Mouse (Mus musculus): ENCODE data around the gene Adcyap1r1.
A peak's percentile ranks its signal among the peaks of the same experiment; 100 is the strongest.

The Adcyap1r1 gene

GRCm38 (mm10) chr6:55448976-55449678 lies 2.7 kb upstream of the Adcyap1r1 start:
- DNase-seq (ENCODE audit: low spot score): no peak

DNA sequence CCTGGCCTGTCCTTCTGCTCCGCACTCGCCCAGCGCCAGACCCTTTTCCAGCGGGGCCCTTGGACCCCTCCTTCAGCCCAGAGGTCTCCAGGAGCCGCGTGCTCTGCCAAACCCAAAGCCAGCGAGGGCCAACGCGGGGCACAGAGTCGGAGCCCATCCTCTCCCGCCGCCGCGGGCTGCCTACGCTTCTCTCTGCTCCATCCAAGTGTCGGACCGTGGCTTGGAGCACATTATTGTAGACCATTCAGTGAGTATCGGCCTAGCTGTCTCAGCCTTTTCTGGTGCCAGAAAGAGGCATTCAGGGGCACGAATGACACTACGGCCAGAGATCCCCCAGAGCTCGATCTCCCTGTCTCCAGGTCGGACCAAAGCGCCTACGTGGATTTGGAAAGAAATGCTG lies 603 bp downstream of the Adcyap1r1 start:
- DNase-seq (ENCODE audit: low spot score): no peak

DNA sequence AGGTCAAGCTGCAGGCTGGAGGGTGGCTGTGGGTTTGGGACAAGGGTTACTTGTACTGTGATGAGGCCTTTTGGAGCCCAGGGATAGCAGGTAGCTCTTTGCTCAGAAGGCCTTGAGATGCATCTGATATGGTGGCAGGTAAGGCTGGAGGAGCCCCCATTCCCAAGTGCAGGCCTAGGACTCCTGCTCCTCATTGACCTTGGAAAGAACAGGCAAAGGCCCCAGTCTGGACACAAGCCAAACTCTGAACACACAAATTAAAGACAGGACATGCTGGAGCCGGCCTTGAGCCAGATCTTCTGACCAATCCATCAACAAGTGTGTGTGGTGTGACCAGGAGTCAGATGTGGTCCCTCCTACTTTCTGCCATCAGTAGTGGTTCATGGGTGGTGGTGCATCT lies 1.8 kb downstream of the Adcyap1r1 start:
- DNase-seq (ENCODE audit: low spot score): no peak

GRCm38 (mm10) chr6:55455641-55456040 lies 3.9 kb downstream of the Adcyap1r1 start:
- DNase-seq (ENCODE audit: low spot score): no peak

DNA sequence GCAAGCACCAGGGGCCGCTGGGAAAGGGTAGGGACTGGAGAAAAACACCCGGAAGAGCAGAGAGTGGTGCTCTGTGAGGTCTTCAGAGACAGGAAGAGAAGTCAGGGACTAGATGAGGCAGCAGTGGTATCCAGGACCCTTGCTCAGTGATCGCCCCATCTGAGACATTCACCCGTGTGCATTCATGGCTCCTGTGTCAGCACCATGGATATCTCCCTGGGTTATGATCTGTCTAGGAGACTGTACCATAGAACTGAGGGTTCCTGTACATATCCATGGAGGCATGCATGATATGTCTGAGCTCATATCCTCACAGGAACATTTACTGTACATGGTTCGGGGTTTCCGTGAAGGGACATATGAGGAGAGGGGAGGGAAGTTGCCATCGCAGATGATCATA lies 5.9 kb downstream of the Adcyap1r1 start:
- DNase-seq (ENCODE audit: low spot score): no peak

DNA sequence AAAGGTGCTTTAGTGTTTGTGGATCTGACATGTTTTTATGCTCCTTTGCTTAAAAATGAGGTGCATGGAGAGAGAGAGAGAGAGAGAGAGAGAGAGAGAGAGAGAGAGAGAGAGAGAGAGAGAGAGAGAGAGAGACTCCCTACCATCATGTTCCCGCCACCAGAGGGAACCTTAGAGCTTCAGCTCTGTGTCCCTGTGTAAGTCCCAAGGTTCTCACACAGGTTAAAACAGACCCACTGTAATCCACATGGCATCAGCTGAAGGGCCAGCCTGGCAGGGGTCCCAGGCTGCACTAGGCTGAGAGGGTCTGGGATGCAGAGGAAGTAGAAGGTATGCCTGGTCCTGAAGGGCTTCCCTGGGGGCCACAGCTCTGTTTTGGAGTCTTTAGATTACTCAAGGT lies 6.4 kb downstream of the Adcyap1r1 start:
- no peak for DNase-seq (ENCODE audit: low spot score)

DNA sequence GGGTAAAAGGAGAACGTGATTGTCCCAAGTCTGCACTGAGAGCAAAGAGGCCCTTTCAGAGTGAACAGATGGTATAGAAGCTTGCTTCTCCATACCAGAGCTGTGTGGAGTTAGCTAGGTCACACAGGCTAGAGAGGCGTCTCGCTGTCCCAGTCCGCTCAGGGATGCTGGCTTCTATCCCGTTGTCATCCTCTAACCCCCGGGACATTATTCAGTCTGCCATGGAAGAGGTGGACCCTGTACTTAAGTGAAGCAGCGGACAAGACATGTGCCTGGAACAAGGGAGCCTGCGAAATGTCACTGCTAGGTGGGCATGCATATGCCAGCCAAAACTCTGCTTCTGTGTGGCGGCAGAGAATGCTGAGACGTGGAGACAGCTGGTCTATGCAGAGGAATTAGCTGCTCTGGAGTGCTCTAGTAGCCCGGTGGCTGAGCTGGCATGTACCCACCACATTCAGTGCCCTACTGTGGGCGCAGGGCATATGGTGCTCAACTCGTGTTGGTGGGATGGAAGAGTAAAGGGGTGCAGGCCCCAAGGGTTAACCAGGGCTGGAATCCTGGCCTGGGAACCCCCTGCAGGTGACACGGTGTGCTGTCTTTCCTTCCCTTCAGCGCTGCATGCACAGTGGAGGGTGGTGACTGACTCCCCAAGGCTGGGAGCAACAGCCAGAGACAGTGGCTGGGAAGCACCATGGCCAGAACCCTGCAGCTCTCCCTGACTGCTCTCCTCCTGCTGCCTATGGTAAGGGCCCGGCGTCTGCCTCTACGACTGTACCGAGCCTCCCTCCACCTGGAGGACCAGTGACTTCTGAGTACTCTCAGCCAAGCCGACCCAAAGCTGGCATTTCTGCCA lies 8.0 kb downstream of the Adcyap1r1 start:
- no peak for DNase-seq (ENCODE audit: low spot score)

- no peak for DNase-seq (ENCODE audit: low spot score)
Measured at GRCm38 (mm10) chr6:55461141-55461540, 9.4 kb downstream of the Adcyap1r1 start.

GRCm38 (mm10) chr6:55461678-55462077 lies 9.9 kb downstream of the Adcyap1r1 start:
- no peak for DNase-seq (ENCODE audit: low spot score)

DNA sequence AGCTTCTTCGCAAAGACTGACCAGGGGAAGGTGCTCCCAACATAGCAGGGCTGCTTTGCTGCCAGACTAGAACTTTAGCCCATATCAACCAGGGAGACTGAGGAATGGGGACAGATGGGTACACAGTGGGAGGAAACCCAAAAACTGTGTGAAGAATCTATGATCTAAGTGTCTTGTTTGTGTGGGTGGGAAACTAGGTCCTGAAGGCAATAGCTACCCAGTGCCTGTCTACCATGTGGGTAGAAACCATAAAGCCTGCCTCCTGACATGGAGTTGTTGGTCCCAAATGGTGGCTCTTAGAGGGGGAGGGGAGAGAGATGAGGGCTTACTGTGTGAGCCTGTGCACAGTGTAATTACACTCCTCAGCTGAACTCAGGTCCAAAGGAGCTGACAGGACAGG lies 10.6 kb downstream of the Adcyap1r1 start:
- DNase-seq (ENCODE audit: low spot score): no peak

DNA sequence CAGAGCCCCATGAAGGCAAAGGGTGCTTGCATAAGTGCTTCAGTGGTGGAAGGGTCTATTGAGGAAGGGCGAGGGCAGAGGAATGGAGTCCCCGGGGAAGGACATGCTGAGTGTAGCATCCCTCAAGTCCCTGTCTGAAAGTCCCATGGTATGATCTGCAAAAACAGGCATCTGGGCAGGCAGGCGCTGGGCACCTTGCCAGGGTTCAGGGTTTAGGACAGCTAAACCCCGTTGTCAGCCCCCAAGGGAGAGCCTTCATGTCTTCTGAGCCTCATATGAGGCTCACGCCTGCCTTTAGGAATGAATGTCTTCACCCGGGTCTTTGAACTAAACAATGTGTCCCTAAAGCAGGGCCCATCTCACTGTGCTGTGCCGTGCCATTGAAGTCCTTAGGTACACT lies 12.2 kb downstream of the Adcyap1r1 start:
- no peak for DNase-seq (ENCODE audit: low spot score)

DNA sequence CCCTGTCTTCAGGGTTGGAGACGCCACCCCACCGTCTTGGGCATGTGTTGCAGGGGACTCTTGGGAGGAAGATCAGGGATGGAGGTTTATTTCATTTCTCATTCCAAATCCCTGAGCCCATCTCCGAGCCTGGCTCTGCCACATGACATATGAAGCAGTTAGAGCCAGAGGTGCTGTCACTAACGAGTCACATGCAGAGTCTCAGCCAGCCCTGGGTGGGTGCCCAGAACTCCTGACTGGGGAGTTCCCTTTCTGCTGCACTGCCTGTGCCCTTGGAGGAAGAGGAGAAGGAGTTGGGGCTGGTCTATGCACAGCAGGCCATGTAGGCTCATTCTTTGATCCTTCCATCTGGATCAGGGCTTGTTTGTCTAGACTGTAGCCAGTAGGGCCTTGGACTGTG lies 13.5 kb downstream of the Adcyap1r1 start:
- DNase-seq (ENCODE audit: low spot score): no peak

- no peak for DNase-seq (ENCODE audit: low spot score)
Measured at GRCm38 (mm10) chr6:55466301-55466761, 14.6 kb downstream of the Adcyap1r1 start.

GRCm38 (mm10) chr6:55470691-55471090 lies 18.9 kb downstream of the Adcyap1r1 start:
- DNase-seq (ENCODE audit: low spot score): no peak

GRCm38 (mm10) chr6:55472381-55472780 lies 20.6 kb downstream of the Adcyap1r1 start:
- DNase-seq (ENCODE audit: low spot score): no peak

DNA sequence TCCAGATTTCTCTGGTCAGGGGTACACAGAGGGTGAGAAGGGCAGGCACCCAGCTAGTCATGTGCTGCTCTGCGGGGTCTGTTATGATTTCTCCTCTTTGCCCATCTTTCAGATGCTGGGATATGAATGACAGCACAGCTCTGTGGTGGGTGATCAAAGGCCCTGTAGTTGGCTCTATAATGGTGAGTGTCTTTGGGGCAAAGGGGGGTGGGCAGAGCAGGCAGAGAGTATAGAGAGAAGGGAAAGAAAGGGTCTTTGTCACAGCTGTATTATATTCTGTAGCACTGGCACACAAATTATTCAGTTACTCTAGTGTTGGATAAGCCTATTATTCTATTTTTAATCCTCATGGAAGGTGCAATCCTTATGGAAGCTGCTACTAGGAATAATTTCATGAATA lies 29.2 kb downstream of the Adcyap1r1 start:
- no peak for DNase-seq (ENCODE audit: low spot score)

GRCm38 (mm10) chr6:55482471-55482870 lies 30.7 kb downstream of the Adcyap1r1 start:
- no peak for DNase-seq (ENCODE audit: low spot score)

DNA sequence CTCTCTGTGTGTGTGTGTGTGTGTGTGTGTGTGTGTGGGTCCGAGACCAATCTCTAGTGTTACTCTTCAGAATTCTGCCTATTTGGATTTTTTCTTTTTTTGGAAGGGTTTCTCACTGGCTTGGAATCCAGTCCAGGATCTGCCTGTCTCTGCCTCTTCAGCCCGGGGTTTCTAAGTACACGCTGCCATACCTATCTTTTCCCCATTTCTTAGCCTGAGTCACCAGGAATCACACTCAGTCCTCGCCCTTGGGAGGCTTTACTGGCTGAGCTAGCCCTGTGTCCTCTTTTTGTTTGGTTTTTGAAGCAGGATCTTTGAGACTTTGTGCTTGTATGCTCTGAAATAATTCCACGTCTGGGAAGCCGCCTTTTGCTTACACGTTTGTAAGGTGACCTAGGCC lies 31.6 kb downstream of the Adcyap1r1 start:
- DNase-seq (ENCODE audit: low spot score): no peak

DNA sequence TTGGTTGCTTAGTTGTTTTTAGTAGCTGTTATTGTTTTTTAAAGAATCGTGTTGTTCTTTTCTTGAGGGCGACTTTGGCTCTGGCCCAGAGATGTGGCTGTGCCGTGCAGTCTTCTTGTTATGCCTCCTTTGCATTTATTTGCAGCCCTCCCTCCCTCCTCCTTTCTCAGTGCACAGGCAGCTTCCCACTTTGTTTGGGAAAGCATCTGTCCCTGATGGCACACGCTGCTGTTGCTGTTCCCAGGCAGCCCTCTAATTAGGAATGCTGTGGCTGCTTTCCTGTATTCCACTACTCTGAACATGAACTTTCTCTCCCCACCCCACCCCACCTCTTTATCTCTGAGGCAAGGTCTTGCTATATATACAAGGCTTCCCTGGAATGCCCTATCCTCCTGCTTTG lies 32.4 kb downstream of the Adcyap1r1 start:
- DNase-seq (ENCODE audit: low spot score): peak; percentile 38

- no peak for DNase-seq (ENCODE audit: low spot score)
Measured at GRCm38 (mm10) chr6:55485216-55485615, 33.4 kb downstream of the Adcyap1r1 start.

GRCm38 (mm10) chr6:55487726-55488125 lies 35.9 kb downstream of the Adcyap1r1 start:
- no peak for DNase-seq (ENCODE audit: low spot score)

- DNase-seq (ENCODE audit: low spot score): no peak
Measured at GRCm38 (mm10) chr6:55496201-55496600, 44.4 kb downstream of the Adcyap1r1 start.

- DNase-seq (ENCODE audit: low spot score): no peak
Measured at GRCm38 (mm10) chr6:55498753-55499152, 47.0 kb downstream of the Adcyap1r1 start.

Data from left cerebral cortex, adult 11 months (tissue).